Mouse (Mus musculus) layer of hippocampus, adult 9-10 months (tissue): ENCODE data around the gene Nckap1.
"Not testable (repeated sequence)": the region's sequence is repeated elsewhere in the genome, so short reads cannot be mapped to it uniquely, and the experiment has no call there.

Experiments used
- DNase-seq: peaks from one replicate; pipeline ENCODE4 v3.0.0; 2022; ENCODE audit warnings: low spot score

Nckap1 gene

GRCm38 (mm10) chr2:80560773-80561172 is 20.4 kb downstream of the Nckap1 start:
- no peak for DNase-seq

- DNase-seq: no peak
Measured at GRCm38 (mm10) chr2:80559655-80560054, 21.5 kb downstream of the Nckap1 start.

- DNase-seq: no peak
Measured at GRCm38 (mm10) chr2:80554442-80554841, 26.7 kb downstream of the Nckap1 start.

GRCm38 (mm10) chr2:80549704-80550103 is 31.5 kb downstream of the Nckap1 start:
- no peak for DNase-seq

GRCm38 (mm10) chr2:80547901-80548300 is 33.3 kb downstream of the Nckap1 start:
- no peak for DNase-seq

- no peak for DNase-seq
Measured at GRCm38 (mm10) chr2:80542801-80543200, 38.4 kb downstream of the Nckap1 start.

GRCm38 (mm10) chr2:80537156-80537555 is 44.0 kb downstream of the Nckap1 start:
- no peak for DNase-seq

- DNase-seq: no peak
Measured at GRCm38 (mm10) chr2:80536608-80537007, 44.6 kb downstream of the Nckap1 start.

GRCm38 (mm10) chr2:80524275-80524674 is 56.9 kb downstream of the Nckap1 start:
- DNase-seq: no peak

- DNase-seq: no peak
Measured at GRCm38 (mm10) chr2:80506051-80506802, 75.0 kb downstream of the Nckap1 start.

GRCm38 (mm10) chr2:80502132-80502531 is 79.0 kb downstream of the Nckap1 start:
- DNase-seq: no peak

- not testable (repeated sequence) for DNase-seq
Measured at GRCm38 (mm10) chr2:80495304-80495703, 85.9 kb downstream of the Nckap1 start.

GRCm38 (mm10) chr2:80486851-80487250 is 94.3 kb downstream of the Nckap1 start:
- no peak for DNase-seq

GRCm38 (mm10) chr2:80484951-80485350 is 96.2 kb downstream of the Nckap1 start:
- no peak for DNase-seq

- DNase-seq: no peak
Measured at GRCm38 (mm10) chr2:80475831-80476230, 105.3 kb downstream of the Nckap1 start.

GRCm38 (mm10) chr2:80474247-80474796 is 106.9 kb downstream of the Nckap1 start:
- no peak for DNase-seq

- DNase-seq: no peak
Measured at GRCm38 (mm10) chr2:80465991-80466821, 115.0 kb downstream of the Nckap1 start.

- DNase-seq: no peak
Measured at GRCm38 (mm10) chr2:80461827-80462226, 119.4 kb downstream of the Nckap1 start.
